Mouse (Mus musculus) MEL (cell line): ENCODE data around the gene Plxnb3. TPM values are rescaled to one million over a fixed set of nuclear protein-coding genes. Genes with fewer than 3 reads are reported as not detected.
A peak's percentile ranks its signal among the peaks of the same experiment; 100 is the strongest.

ENCODE experiments used
- DNase-seq: peaks from one replicate; pipeline ENCODE4 v3.0.0; 2011; ENCODE audit warnings: low read depth, low spot score
- H3K27ac ChIP-seq: 2 replicates; pipeline ENCODE4 v1.5.1; 2012; ENCODE audit warnings: low read depth, mild to moderate bottlenecking, control low read depth, low read length, moderate library complexity; ENCODE audit not compliant: control insufficient read depth
- H3K27me3 ChIP-seq, 2 experiments: fragments of 150-350 bp in 1 of 2; sonication (generic) in 1 of 2; 2 replicates each; pipeline ENCODE4 v1.6.1; 2012; ENCODE audit warnings: low read length in 2 of 2, mild to moderate bottlenecking in 2 of 2, improper control_type of control experiment in 1 of 2, moderate library complexity in 1 of 2; ENCODE audit not compliant: insufficient read depth in 2 of 2, control insufficient read depth in 1 of 2
- H3K36me3 ChIP-seq, 2 experiments: 2 replicates each; pipeline ENCODE4 v1.6.1; 2012 to 2014; ENCODE audit warnings: low read length in 2 of 2, improper control_type of control experiment in 1 of 2, inconsistent platforms in 1 of 2, mild to moderate bottlenecking in 1 of 2; ENCODE audit not compliant: insufficient read depth in 2 of 2, control insufficient read depth in 1 of 2
- H3K4me1 ChIP-seq, 2 experiments: fragments of 150-350 bp in 1 of 2; sonication (generic) in 1 of 2; 2 replicates each; pipeline ENCODE4 v1.6.1; 2012; ENCODE audit warnings: low read length in 2 of 2, improper control_type of control experiment in 1 of 2, mild to moderate bottlenecking in 1 of 2; ENCODE audit not compliant: insufficient read depth in 2 of 2, control insufficient read depth in 1 of 2
- H3K4me3 ChIP-seq, 2 experiments: fragments of 150-350 bp in 1 of 2; sonication (generic) in 1 of 2; 2 replicates each; pipeline ENCODE4 v1.5.1; 2012; ENCODE audit warnings: low read depth in 2 of 2, low read length in 2 of 2, mild to moderate bottlenecking in 2 of 2, moderate library complexity in 2 of 2, control low read depth in 1 of 2, improper control_type of control experiment in 1 of 2; ENCODE audit not compliant: control insufficient read depth in 1 of 2, insufficient read depth in 1 of 2
- H3K79me2 ChIP-seq: 2 replicates; pipeline ENCODE4 v1.6.1; 2012; ENCODE audit warnings: mild to moderate bottlenecking, low read length, moderate library complexity; ENCODE audit not compliant: control insufficient read depth, poor library complexity, insufficient read depth
- H3K9ac ChIP-seq: 2 replicates; pipeline ENCODE4 v1.6.1; 2012; ENCODE audit warnings: low read depth, mild to moderate bottlenecking, control low read depth, low read length, moderate library complexity; ENCODE audit not compliant: control insufficient read depth, poor library complexity, severe bottlenecking
- H3K9me3 ChIP-seq: fragments of 150-350 bp; sonication (generic); replicated peaks from 2 replicates; pipeline ENCODE4 v1.6.1; 2012; ENCODE audit warnings: mild to moderate bottlenecking, low read length, improper control_type of control experiment, moderate library complexity; ENCODE audit not compliant: insufficient read depth
- BHLHE40 ChIP-seq: IDR thresholded peaks from 2 replicates; pipeline ENCODE4 v1.6.1; 2012; ENCODE audit warnings: low read depth, mild to moderate bottlenecking, inconsistent platforms, low read length, improper control_type of control experiment, borderline replicate concordance
- ELF1 ChIP-seq: IDR thresholded peaks from 2 replicates; pipeline ENCODE4 v1.6.1; 2014; ENCODE audit warnings: low read depth, mild to moderate bottlenecking, inconsistent platforms, low read length, improper control_type of control experiment, moderate library complexity
- EP300 ChIP-seq, 2 experiments: IDR thresholded peaks; 2 replicates each; pipeline ENCODE4 v1.6.1; 2011; ENCODE audit warnings: improper control_type of control experiment in 2 of 2, low read length in 2 of 2, low read depth in 1 of 2, mild to moderate bottlenecking in 1 of 2
- ETS1 ChIP-seq: IDR thresholded peaks from 2 replicates; pipeline ENCODE4 v1.6.1; 2012; ENCODE audit warnings: low read depth, mild to moderate bottlenecking, inconsistent platforms, low read length, improper control_type of control experiment, moderate library complexity
- GABPA ChIP-seq: IDR thresholded peaks from 2 replicates; pipeline ENCODE4 v1.6.1; 2012; ENCODE audit warnings: low read depth, mild to moderate bottlenecking, inconsistent platforms, low read length, improper control_type of control experiment, moderate library complexity
- JUND ChIP-seq: IDR thresholded peaks from 2 replicates; pipeline ENCODE4 v1.6.1; 2011; ENCODE audit warnings: low read depth, mild to moderate bottlenecking, improper control_type of control experiment, low read length
- MEF2A ChIP-seq: IDR thresholded peaks from 2 replicates; pipeline ENCODE4 v1.6.1; 2014; ENCODE audit warnings: low read depth, mild to moderate bottlenecking, inconsistent platforms, low read length, improper control_type of control experiment; ENCODE audit not compliant: poor library complexity, insufficient replicate concordance, severe bottlenecking; ENCODE audit errors: extremely low read depth
- MXI1 ChIP-seq: IDR thresholded peaks from 2 replicates; pipeline ENCODE4 v1.6.1; 2011; ENCODE audit warnings: mild to moderate bottlenecking, low read depth, low read length, improper control_type of control experiment
- MYB ChIP-seq: IDR thresholded peaks from 2 replicates; pipeline ENCODE4 v1.6.1; 2011; ENCODE audit warnings: mild to moderate bottlenecking, low read depth, low read length, improper control_type of control experiment
- MYC ChIP-seq: IDR thresholded peaks from 2 replicates; pipeline ENCODE4 v1.6.1; 2011; ENCODE audit warnings: low read depth, mild to moderate bottlenecking, low read length, improper control_type of control experiment, moderate library complexity
- NRF1 ChIP-seq: IDR thresholded peaks from 2 replicates; pipeline ENCODE4 v1.6.1; 2014; ENCODE audit warnings: low read depth, mild to moderate bottlenecking, inconsistent platforms, low read length, improper control_type of control experiment, moderate library complexity; ENCODE audit not compliant: poor library complexity, insufficient read depth, severe bottlenecking
- POLR2AphosphoS2 ChIP-seq: IDR thresholded peaks from 2 replicates; pipeline ENCODE4 v1.6.1; 2011; ENCODE audit warnings: low read length, improper control_type of control experiment
- RCOR1 ChIP-seq: IDR thresholded peaks from 2 replicates; pipeline ENCODE4 v1.6.1; 2012; ENCODE audit warnings: low read depth, mild to moderate bottlenecking, inconsistent platforms, low read length, improper control_type of control experiment
- SIN3A ChIP-seq: IDR thresholded peaks from 2 replicates; pipeline ENCODE4 v1.6.1; 2012; ENCODE audit warnings: low read length, improper control_type of control experiment, inconsistent platforms
- TBP ChIP-seq: IDR thresholded peaks from 2 replicates; pipeline ENCODE4 v1.8.0; 2011; ENCODE audit warnings: low read depth, low read length, improper control_type of control experiment
- TCF12 ChIP-seq: IDR thresholded peaks from 2 replicates; pipeline ENCODE4 v1.6.1; 2014; ENCODE audit warnings: low read depth, mild to moderate bottlenecking, inconsistent platforms, low read length, improper control_type of control experiment, moderate library complexity
- ZC3H11A ChIP-seq: IDR thresholded peaks from 2 replicates; pipeline ENCODE4 v1.6.1; 2012; ENCODE audit warnings: low read depth, mild to moderate bottlenecking, inconsistent platforms, low read length, improper control_type of control experiment
- ZMIZ1 ChIP-seq: IDR thresholded peaks from 2 replicates; pipeline ENCODE4 v1.6.1; 2012; ENCODE audit warnings: low read depth, mild to moderate bottlenecking, inconsistent platforms, low read length, improper control_type of control experiment, moderate library complexity
- polyA plus RNA-seq, 2 experiments: library from polyadenylated mRNA; stranded (reverse) in 1 of 2; unstranded in 1 of 2; fragments of >175 nt in 1 of 2; fragments of >200 nt in 1 of 2; gene quantifications; 2 replicates each; pipeline versions ENCODE4 v1.2.1 to v1.2.4; 2012; ENCODE audit warnings: low replicate concordance in 2 of 2, low read depth in 1 of 2; ENCODE audit not compliant: insufficient read length in 2 of 2, insufficient read depth in 1 of 2, missing spikeins in 1 of 2
- total RNA-seq: library from RNA; depleted of rRNA; stranded (reverse); fragments of 300-350 nt; gene quantifications from 2 replicates; pipeline ENCODE4 v1.2.3, GENCODE M21; 2012

The Plxnb3 gene
- total and polyA plus RNA-seq, 3 experiments: 0.10 TPM; not detected in 2

GRCm38 (mm10) chrX:73718271-73718670 is 38.6 kb upstream of the Plxnb3 start:
- Histone ChIP-seq H3K4me3 (peak overlapping the region; percentile 55 to 83; a peak in 3 of 4 replicates), H3K27ac (no peak overlapping the region), H3K79me2 (peaks cover 30% of the 10 kb centered on the region), H3K9ac (peak overlapping the region; percentile 22), H3K36me3 (peaks cover 0 to 21% of the 10 kb centered on the region in 2 experiments; a peak in 2 of 4 replicates), H3K27me3 (no peaks in the 10 kb centered on the region), H3K4me1 (peaks cover 4 to 25% of the 10 kb centered on the region in 2 experiments), H3K9me3 (no peaks in the 10 kb centered on the region)
- DNase-seq: no peak
- TF ChIP-seq BHLHE40 (no peak), MYC (no peak), JUND (no peak), POLR2AphosphoS2 (no peak), ZC3H11A (no peak), TBP (no peak), MEF2A (no peak), MYB (no peak)

GRCm38 (mm10) chrX:73718686-73719362 is 38.1 kb upstream of the Plxnb3 start:
- peaks cover 4 to 25% of the 10 kb centered on the region in 2 experiments for H3K4me1 ChIP-seq
- no peaks in the 10 kb centered on the region for H3K9me3 ChIP-seq
- no peaks in the 10 kb centered on the region for H3K27me3 ChIP-seq
- peak overlapping the region; percentile 55 to 83; a peak in 3 of 4 replicates for H3K4me3 ChIP-seq
- peaks cover 30% of the 10 kb centered on the region for H3K79me2 ChIP-seq
- H3K27ac ChIP-seq: no peak overlapping the region
- peak overlapping the region; percentile 22 for H3K9ac ChIP-seq
- TF ChIP-seq BHLHE40 (peak; percentile 80), POLR2AphosphoS2 (no peak), TBP (no peak), ELF1 (no peak), MEF2A (no peak), MXI1 (peak; percentile 62; the same call in 1 of the 2 replicates), TCF12 (0 out of 2 replicates have a peak, but pooled peaks have one; percentile 35), NRF1 (no peak), GABPA (no peak), ETS1 (peak; percentile 44; the same call in 1 of the 2 replicates), MYB (no peak), SIN3A (0 out of 2 replicates have a peak, but pooled peaks have one; percentile 35), ZMIZ1 (no peak), RCOR1 (peak; percentile 38; the same call in 1 of the 2 replicates), EP300 (IDR thresholded peaks at IDR 0.05; ENCODE audit: low read depth in 1 of 2, low read length in 2 of 2) (peak; percentile 14 to 41; a peak in 2 of 4 replicates)
- DNase-seq: peak; percentile 52
- peaks cover 0 to 17% of the 10 kb centered on the region in 2 experiments; a peak in 2 of 4 replicates for H3K36me3 ChIP-seq
